Mouse (Mus musculus): Measurements from ENCODE around the gene Hyls1.
"Not testable (repeated sequence)": the region's sequence is repeated elsewhere in the genome, so short reads cannot be mapped to it uniquely, and the experiment has no call there.

Gene Hyls1

DNA sequence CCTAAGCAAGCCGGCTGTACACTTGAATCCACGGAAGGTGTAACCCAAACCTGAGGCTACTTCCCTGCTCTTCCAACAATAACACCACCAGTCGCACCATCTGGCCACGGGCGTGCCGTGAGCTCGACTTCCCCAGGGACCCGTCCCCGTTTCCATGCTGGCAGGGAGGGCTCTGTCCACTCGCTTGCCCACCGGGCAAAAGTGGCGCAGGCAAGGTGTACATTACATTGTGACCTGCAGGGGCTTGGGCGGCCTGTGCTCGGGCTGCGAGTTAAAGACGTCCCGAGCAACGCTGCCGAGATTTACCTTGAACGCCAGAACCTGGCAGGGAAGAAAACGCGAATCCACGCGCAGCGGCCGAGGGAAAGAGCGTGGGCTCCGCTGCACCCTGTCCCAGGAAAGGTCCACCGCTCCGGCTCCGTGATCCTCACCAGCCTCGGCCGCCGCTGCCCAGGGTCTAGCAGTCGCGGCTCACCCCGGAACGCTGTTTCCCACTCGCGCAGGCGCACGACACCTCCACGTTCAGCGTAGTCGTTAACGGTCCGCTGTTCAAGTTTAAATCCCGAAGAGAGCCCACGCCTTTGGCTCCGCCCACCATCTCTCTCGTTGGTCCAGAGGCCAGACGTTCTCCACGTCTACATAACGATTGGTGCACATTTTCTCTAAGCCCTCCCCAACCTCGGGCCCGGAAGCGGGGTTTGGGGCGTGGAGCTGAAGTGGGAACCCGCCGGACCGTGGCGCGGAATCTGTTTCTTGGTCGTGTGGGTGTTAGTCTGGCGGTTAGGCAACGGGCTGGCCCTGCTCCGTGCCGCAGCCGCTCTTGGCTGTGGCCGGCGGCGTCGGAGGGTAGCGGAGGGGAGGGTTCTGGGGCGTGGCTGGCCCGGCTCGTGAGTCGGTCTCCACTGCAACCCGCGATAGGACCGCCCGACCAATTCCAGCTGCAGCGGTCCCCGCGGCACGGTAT lies at the start of gene Hyls1, which contains the start of gene Pate2:
Hyls1 (minus strand) TSS at position 828 of the 964 bp plus-strand sequence.
Pate2 (plus strand) TSS at position 714 of the 964 bp plus-strand sequence.
- peak; percentile 83 to 95 for DNase-seq (ENCODE audit: low spot score in 2 of 2)

- DNase-seq (ENCODE audit: low spot score in 2 of 2): not testable (repeated sequence)
Observed at GRCm38 (mm10) chr9:35616784-35617183, 46.6 kb upstream of the Hyls1 start.

- DNase-seq (ENCODE audit: low spot score in 2 of 2): no peak
Observed at GRCm38 (mm10) chr9:35614005-35614404, 43.8 kb upstream of the Hyls1 start.

DNA sequence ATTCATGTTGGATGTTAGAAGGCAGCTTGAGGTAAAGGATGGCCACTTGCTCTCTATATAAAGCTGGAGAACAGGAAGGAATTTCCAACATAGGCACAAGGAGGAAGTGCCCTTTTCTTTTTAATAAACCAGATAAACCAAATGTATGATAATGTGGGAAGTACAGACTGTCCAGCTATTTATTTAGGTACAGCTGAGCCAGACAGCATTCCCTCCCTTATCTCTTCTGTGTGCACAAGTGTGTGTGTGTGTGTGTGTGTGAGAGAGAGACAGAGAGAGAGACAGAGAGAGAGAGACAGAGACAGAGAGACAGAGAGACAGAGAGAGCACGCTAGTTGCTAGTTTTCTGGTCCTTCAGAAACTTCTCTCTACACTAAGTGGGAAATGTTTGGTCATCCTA lies 41.6 kb upstream of the Hyls1 start, which contains the start of gene Pate4:
Pate4 (minus strand) TSS at position 101 of the 400 bp plus-strand sequence.
- no peak for DNase-seq (ENCODE audit: low spot score in 2 of 2)

GRCm38 (mm10) chr9:35607647-35608405 lies 37.6 kb upstream of the Hyls1 start:
- DNase-seq (ENCODE audit: low spot score in 2 of 2): peak in 1 of 2 experiments; percentile 15

- DNase-seq (ENCODE audit: low spot score in 2 of 2): peak in 1 of 2 experiments; percentile 61
Observed at GRCm38 (mm10) chr9:35592903-35593302, 22.7 kb upstream of the Hyls1 start.

DNA sequence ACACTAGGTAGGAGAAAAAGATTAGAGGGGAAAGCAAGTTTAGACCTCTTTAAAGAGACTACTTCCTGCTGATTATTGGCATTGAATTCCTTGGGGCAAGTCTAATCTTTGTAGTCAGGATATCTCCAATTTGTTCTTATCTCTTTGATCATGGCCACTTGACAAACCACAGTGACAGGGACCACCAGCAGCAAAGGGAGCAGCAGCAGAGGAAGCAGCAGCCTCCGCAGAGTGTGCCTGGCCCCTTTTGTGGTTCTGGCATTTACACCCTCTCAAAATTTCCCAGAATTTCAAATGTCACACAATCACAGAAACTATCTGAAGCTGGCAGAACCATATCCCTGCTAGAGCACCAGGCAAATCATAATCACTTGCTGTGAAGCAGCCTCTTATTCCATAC lies 17.5 kb upstream of the Hyls1 start:
- no peak for DNase-seq (ENCODE audit: low spot score in 2 of 2)

GRCm38 (mm10) chr9:35574416-35574815 lies 4.2 kb upstream of the Hyls1 start:
- no peak for DNase-seq (ENCODE audit: low spot score in 2 of 2)

- no peak for DNase-seq (ENCODE audit: low spot score in 2 of 2)
Observed at GRCm38 (mm10) chr9:35570663-35571062, 465 bp upstream of the Hyls1 start.

- DNase-seq (ENCODE audit: low spot score in 2 of 2): no peak
Observed at GRCm38 (mm10) chr9:35567995-35568394, 2.2 kb downstream of the Hyls1 start.

- no peak for DNase-seq (ENCODE audit: low spot score in 2 of 2)
Observed at GRCm38 (mm10) chr9:35564536-35565240, 5.5 kb downstream of the Hyls1 start.

DNA sequence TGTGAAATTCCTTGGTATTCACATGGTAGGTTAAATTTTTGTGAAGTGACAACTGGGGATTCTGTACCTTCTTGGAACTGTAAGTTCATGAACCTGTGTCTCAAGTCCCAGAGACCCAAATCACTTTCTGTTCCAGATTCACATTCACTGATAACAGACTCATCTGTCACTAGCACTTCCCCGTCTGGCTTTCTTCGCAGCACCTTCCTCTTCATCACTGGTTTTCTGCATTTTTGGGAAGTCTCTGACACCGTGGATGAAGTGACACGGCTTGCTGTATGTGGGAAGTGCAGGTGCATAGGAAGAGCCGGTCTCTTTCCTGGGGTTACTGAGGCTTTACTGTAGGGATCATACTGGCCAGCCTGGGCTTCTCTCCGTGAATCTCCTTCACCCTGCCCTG lies 8.6 kb downstream of the Hyls1 start:
- DNase-seq (ENCODE audit: low spot score in 2 of 2): no peak

- DNase-seq (ENCODE audit: low spot score in 2 of 2): no peak
Observed at GRCm38 (mm10) chr9:35561076-35561475, 9.1 kb downstream of the Hyls1 start.

DNA sequence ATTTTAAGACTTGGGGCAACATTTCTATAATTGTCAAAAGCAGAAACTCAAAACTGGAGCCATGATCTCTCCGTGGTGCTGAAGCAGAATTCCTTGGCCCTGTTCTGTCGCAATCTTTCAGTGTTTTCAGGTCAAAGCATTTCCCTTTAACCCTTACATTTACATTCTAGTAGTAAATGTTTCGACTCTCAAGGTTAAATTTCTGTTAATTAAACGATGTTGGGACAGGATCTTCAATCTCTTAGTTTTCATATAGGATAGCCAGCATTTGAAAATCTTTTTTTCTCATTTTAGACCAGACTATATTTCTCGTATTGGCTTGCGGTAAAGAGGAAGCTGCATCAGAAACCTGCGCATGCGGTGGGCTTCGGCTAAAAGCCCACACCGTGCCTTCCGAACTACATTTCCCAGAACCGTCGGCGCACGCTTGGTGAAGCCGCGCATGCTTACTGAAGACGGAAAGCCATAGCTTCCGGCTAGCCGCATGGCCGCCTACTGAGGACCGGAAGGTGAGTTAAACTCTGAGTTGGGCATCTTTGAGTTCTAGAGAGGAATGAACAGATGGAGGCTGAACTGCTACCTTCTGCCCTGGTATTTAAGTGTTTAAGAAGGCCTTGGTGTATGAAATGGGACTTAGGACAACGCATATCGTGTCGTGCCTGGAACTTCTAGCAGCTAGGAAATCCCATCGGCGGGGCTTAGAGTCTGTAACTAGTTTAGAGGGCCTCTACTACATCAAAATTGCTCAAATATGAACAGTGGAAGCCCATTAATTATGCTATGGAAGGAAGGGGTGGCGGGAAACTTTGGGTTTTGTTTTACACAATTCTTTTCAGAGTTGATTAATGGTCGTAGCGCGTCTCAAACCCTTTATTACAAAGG lies 10.9 kb downstream of the Hyls1 start:
- peak; percentile 70 to 86 for DNase-seq (ENCODE audit: low spot score in 2 of 2)

DNA sequence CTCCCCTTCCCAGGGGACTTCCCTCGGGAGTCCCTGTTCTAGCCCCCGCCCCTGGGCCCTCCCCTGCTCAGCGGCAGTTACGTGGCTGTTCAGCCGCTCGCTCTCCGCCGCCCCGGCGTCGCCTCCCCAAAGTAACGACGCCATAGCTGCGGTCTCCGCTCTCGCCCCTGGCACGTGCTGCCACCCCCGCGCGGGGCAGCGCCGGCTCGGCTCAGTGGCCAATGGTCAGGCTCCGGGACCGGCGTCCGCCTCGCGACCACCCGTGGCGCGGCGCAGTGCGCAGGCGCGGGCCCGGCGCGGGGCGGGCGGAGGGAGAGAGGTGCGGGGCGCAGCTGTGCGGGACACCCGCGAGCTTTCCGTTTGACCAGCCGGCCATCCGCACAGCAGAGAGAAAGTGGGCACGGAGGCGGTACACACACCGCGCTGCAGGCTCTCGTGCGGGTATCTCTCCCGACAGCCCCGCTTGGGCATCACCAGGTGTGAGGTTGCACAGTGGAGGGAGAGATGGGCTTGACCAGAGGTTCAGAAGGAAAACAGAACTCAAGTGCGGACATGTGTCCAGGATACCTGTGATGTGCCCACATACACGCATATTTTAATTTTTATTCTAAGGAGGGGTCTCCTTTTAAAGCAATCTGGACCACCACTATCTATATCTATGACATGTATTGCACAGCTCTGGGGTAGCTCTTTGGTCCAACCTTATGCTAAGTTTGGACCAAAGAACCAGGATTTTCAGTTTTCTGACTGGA lies 11.8 kb downstream of the Hyls1 start, which contains the start of the genes Ddx25 and Pus3:
Ddx25 (minus strand) TSS at position 272 of the 752 bp plus-strand sequence.
Pus3 (plus strand) TSS at position 339 of the 752 bp plus-strand sequence.
- peak in 1 of 2 experiments; percentile 75 for DNase-seq (ENCODE audit: low spot score in 2 of 2)

DNA sequence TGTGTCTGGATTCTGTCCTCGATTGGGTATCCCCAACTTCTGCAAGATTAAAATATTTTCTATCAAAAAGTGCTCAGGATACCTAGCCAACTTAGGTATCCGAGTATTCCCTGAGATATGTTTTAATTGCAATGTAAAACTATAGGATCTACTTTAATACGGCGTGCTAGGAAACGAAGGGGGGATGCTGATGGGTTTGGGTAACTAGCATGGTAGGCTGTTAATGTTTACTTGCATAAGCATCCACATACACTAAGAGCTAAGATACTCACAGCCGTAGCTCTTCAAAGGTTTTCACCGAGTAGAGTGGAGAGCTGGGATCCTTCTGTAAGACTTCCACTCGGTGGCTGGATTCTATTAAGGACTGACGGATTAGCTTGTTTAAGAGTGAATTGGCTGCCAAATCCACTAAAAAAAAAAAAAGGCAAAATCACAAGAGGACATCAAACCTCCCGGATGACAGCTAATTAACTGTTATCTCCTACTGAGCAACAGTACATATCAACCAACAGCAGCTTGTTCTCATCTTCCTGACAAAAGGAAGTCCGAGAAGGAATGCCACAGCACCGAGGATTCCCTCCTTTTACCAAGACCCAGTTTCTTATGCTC lies 13.6 kb downstream of the Hyls1 start:
- DNase-seq (ENCODE audit: low spot score in 2 of 2): no peak

DNA sequence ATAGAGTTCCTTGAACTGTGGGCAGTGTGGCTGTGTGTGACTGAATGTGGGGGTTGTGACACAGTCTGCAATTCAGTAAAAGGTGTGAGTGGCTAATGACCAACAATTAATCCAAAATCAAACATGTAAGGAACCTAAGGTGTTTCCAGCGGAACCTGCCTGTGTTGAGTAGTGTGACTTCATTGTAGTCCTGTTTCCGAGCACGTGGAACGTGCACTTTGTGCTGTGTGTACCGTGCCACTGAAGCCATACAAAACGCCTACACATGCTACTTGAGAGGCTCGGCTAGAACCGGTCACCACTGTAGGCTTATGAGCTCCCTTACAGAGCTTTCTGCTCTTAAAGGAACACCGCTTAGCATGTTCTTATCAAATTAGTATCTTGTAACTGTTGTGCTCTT lies 21.7 kb downstream of the Hyls1 start:
- DNase-seq (ENCODE audit: low spot score in 2 of 2): no peak

DNA sequence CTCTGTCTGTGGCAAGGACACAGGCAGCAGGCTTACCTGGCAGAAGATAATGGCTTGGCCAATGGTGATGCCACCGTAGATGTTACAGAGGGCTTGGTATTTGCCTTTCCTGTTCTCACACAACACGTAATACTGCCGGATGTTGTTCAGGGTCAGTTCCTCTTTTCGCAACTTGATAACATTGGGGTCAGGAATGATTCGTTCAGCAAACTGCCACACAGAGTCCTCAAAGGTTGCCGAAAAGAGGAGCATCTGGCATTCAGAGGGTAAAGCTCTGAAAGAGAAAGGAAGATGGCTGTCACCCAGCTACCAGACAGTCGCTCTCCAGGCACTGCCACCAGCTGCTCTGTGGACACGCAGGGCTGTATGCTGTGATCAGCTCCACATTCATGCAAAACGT lies 23.5 kb downstream of the Hyls1 start:
- DNase-seq (ENCODE audit: low spot score in 2 of 2): no peak

GRCm38 (mm10) chr9:35545704-35546103 lies 24.5 kb downstream of the Hyls1 start:
- no peak for DNase-seq (ENCODE audit: low spot score in 2 of 2)
